Mouse (Mus musculus) erythroblast, embryonic 14.5 days (primary cell): ENCODE data around the gene Cited2. TPM values are rescaled to one million over a fixed set of nuclear protein-coding genes. Genes with fewer than 3 reads are reported as not detected.

Experiments used
- H3K27me3 ChIP-seq: 2 replicates; pipeline ENCODE4 v1.6.1; 2012; ENCODE audit warnings: inconsistent platforms; ENCODE audit not compliant: control insufficient read depth
- H3K36me3 ChIP-seq: 2 replicates; pipeline ENCODE4 v1.6.1; 2012; ENCODE audit warnings: mild to moderate bottlenecking, inconsistent platforms; ENCODE audit not compliant: control insufficient read depth
- H3K4me1 ChIP-seq: 2 replicates; pipeline ENCODE4 v1.6.1; 2012; ENCODE audit warnings: inconsistent platforms; ENCODE audit not compliant: control insufficient read depth
- H3K4me3 ChIP-seq: replicated peaks from 2 replicates; pipeline ENCODE3; 2012; ENCODE audit warnings: moderate library complexity, mild to moderate bottlenecking, inconsistent platforms
- H3K9me3 ChIP-seq: 2 replicates; pipeline ENCODE4 v1.6.1; 2012; ENCODE audit warnings: low read length, inconsistent platforms, mixed read lengths; ENCODE audit not compliant: control insufficient read depth
- GATA1 ChIP-seq: IDR thresholded peaks from 2 replicates; pipeline ENCODE4 v1.6.1; 2012; ENCODE audit warnings: low read length, inconsistent platforms, mixed read lengths
- TAL1 ChIP-seq: IDR thresholded peaks from 3 replicates; pipeline ENCODE4 v1.6.1; 2012; ENCODE audit warnings: low read length, inconsistent platforms, mixed read lengths
- polyA plus RNA-seq: library from polyadenylated mRNA; stranded (reverse); fragments of >175 nt; gene quantifications from 2 replicates; pipeline ENCODE4 v1.2.3, GENCODE M21; 2012

Gene Cited2
- polyA plus RNA-seq, 1 experiment = 3.6 TPM

DNA sequence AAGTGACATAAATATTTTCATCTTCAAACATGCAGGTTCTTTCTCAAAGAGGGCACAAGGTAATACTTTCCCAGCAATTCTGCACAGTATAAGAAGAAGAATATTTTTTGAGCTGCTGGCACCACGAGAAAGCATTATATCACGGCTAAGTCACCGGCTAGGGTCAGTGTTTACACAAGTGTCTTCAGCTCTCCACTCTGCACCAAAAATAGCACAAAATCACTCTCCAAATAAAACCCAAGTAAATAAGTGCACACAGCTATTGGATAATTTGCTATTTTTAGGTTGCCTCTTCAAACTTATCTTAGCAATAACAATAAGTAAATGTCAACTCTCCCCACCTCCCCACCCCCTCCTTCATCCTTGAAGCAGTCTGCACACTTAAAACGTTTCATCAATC, 33.2 kb upstream of the Cited2 start:
- Histone ChIP-seq H3K9me3 (no peaks in the 10 kb centered on the region), H3K4me1 (no peaks in the 10 kb centered on the region), H3K4me3 (no peak overlapping the region), H3K36me3 (no peaks in the 10 kb centered on the region), H3K27me3 (no peaks in the 10 kb centered on the region)
- TF ChIP-seq GATA1 (no peak), TAL1 (no peak)

DNA sequence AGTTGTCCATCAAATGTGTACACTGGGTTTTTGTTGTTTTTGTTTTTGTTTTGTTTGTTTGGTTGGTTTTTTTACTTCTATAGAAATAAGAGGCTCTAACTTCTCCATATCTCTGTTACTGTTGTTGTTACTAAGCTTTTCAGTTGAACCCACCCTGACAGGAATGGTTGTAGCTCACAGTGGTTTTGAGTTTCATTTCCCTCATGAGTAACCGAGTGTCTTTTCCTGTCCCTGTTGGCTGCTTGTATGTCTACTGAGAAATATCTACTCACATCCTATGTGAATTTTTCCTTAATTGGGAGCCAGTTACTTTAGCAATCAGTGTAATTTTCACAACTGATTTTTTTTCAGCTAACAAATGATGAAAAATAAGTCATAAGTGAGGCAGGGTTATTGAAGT, 31.3 kb upstream of the Cited2 start:
- H3K4me1 ChIP-seq = no peaks in the 10 kb centered on the region
- H3K4me3 ChIP-seq = no peak overlapping the region
- no peaks in the 10 kb centered on the region for H3K27me3 ChIP-seq
- TF ChIP-seq TAL1 (no peak), GATA1 (no peak)
- no peaks in the 10 kb centered on the region for H3K36me3 ChIP-seq
- H3K9me3 ChIP-seq = no peaks in the 10 kb centered on the region

DNA sequence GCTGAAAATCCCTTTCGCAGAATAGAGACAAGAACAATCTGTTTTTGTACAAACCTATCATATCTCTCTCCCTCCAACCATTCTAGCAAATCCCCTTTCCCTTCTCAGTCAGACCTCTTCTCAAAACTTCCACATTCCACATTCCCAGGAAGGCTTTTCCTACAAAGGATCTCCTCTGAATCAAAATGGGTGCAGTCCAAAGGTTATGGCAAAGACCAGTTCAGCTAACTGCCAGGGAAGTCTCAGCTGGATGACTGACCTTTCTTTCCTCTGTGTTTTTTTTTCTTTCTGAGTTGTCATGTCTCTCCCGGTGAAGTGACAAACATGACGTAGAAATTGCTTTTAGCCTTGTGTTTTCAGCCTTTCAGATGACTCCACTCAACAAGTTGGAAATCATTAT, 27.2 kb upstream of the Cited2 start:
- no peaks in the 10 kb centered on the region for H3K27me3 ChIP-seq
- no peaks in the 10 kb centered on the region for H3K9me3 ChIP-seq
- no peak overlapping the region for H3K4me3 ChIP-seq
- TF ChIP-seq TAL1 = no peak
- no peak for TF ChIP-seq GATA1
- no peaks in the 10 kb centered on the region for H3K36me3 ChIP-seq
- H3K4me1 ChIP-seq = no peaks in the 10 kb centered on the region

DNA sequence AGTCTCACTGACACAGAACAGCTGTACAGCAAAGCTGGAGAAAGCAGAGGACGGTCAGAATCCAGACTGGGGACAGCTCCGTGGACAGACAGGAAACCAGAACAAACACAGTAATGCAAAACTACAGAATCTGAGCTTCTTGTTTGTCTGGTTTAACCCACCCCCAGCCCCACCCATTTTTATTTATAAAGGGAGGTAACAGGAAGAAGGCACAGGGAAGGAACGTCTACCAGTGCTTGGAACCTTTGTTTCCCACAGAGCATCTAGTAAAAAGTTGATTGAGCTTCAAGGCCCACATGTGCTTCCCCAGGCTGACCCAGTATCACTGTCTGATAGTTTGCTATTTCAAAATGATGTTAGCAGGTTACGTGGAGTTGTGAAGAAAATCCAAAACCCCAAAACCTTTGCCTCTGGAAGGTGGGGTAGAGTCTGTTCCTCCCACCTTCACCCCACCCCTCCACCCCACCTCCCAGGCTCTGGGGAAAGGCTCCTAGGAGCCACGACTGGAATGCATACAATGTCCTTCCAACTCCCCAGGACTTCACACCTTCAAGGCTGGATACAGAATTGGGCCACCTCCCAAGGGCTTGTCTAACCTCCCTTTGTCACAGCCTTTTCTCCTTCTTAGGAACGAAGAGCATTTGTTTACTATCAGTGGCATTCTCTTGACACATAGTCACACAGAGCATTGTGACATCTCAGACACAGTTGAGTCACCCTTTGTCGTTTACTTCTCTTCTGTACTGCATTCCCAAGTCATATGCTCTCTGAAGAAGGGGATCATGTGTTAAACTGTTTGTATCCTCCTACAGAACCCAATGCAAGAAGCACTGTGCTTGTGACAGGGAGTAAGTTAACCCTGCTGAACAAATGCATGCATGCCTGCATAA, 25.4 kb upstream of the Cited2 start:
- H3K36me3 ChIP-seq = no peaks in the 10 kb centered on the region
- no peaks in the 10 kb centered on the region for H3K4me1 ChIP-seq
- TF ChIP-seq GATA1 = no peak
- no peak for TF ChIP-seq TAL1
- no peak overlapping the region for H3K4me3 ChIP-seq
- no peaks in the 10 kb centered on the region for H3K27me3 ChIP-seq
- H3K9me3 ChIP-seq = no peaks in the 10 kb centered on the region

DNA sequence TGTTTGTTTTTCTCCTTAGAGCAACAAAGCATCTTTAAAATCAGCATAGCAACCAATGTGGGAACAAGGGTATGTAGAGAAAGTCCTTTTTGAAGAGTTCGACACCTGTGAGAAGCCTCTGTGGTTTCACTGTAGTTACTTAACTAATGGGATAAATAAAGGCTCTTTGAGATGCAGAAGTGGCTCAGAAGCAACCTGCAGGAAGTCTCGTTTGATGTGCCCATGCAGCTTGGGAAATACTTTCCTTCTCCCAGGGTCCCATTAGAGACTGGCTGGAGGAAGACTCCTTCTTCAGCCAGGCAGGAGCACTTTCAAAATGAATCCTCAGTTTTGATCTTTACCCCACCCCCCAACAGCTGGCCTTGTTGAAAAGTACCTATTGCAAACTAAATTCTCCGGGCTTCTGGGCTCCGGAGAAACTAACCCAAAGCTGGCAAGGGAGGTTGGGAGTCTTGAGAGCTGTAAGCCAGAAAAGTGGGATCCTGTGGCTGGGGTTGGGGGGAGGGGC, 17.5 kb upstream of the Cited2 start:
- no peaks in the 10 kb centered on the region for H3K4me1 ChIP-seq
- H3K27me3 ChIP-seq = no peaks in the 10 kb centered on the region
- no peak overlapping the region for H3K4me3 ChIP-seq
- H3K36me3 ChIP-seq = no peaks in the 10 kb centered on the region
- no peaks in the 10 kb centered on the region for H3K9me3 ChIP-seq
- TF ChIP-seq GATA1 = no peak
- TF ChIP-seq TAL1 = no peak

DNA sequence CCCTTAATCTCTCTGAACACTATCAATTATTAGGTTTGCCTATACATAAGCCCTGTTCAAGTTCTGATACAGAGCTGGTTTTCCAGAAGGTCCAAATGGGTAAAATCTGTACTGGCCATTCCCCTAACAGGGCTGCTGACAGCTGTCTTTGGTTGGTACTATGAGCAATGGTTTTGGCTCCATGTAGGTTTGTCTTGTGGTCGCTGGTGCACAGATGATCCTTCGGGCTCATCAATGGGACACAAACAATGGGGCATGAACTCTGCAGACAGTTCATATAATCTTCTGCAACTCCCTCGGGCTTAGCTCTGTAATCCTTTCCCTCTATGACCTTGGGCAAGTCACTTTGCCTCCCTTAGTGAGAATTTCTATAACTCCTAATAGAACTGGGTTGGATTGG, 12.3 kb upstream of the Cited2 start:
- Histone ChIP-seq H3K9me3 (no peaks in the 10 kb centered on the region), H3K27me3 (no peaks in the 10 kb centered on the region), H3K4me1 (no peaks in the 10 kb centered on the region), H3K4me3 (no peak overlapping the region), H3K36me3 (no peaks in the 10 kb centered on the region)
- no peak for TF ChIP-seq TAL1
- TF ChIP-seq GATA1 = no peak

DNA sequence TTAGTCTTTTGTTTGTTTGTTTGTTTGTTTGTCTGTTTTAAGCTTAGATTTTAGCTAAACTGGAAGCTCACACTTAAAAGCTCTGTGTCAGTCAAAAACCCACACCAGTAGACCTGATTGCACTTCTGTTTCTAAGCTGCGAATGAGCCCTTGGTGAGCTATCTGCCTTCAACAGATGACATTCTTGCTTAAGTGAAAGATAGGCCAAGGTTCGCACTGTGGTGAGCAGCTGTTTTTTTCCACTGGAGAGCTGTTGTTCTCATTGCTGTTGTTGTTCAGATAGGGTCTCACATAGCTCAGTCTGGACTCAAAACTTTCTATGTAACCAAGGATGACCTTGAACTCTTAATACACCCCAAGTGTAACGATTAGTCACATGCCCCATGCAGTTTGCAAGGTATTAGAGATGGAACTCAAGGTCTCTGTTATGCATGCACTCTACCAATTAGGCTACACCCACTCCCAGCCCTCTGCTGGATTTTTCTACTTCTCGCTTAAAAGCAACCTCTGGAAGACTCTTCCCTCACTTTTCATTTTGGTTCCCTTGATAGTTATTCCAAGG, 3.9 kb upstream of the Cited2 start:
- Histone ChIP-seq H3K4me1 (peaks cover 60% of the 10 kb centered on the region), H3K9me3 (no peaks in the 10 kb centered on the region), H3K36me3 (no peaks in the 10 kb centered on the region), H3K27me3 (peaks cover 5% of the 10 kb centered on the region), H3K4me3 (no peak overlapping the region)
- TF ChIP-seq TAL1 (peak; percentile 32; the same call in 1 of the 3 replicates), GATA1 (0 out of 2 replicates have a peak, but pooled peaks have one; percentile 20)

DNA sequence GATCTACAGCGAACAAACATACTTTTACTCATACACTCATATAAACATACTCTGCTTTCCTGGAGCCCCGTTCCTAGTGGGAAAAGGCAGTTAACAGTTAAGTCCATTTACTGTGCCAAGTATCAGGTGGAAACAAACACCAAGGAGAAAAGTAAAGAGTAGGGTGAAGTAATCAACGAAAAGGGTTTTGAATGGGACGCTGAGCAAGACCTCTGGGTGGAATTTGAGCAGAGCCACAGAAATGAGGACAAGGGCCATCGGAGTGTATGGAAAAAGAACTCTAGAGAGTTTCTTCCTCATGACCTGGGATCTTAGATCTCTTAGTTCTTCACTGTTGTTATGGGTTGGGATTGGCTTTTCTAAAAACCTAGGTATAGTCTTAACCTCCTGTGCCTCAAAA, 3.4 kb upstream of the Cited2 start:
- Histone ChIP-seq H3K36me3 (peaks cover 4% of the 10 kb centered on the region), H3K4me3 (no peak overlapping the region), H3K4me1 (peaks cover 65% of the 10 kb centered on the region), H3K9me3 (no peaks in the 10 kb centered on the region), H3K27me3 (peaks cover 10% of the 10 kb centered on the region)
- TF ChIP-seq GATA1 (no peak), TAL1 (no peak)

DNA sequence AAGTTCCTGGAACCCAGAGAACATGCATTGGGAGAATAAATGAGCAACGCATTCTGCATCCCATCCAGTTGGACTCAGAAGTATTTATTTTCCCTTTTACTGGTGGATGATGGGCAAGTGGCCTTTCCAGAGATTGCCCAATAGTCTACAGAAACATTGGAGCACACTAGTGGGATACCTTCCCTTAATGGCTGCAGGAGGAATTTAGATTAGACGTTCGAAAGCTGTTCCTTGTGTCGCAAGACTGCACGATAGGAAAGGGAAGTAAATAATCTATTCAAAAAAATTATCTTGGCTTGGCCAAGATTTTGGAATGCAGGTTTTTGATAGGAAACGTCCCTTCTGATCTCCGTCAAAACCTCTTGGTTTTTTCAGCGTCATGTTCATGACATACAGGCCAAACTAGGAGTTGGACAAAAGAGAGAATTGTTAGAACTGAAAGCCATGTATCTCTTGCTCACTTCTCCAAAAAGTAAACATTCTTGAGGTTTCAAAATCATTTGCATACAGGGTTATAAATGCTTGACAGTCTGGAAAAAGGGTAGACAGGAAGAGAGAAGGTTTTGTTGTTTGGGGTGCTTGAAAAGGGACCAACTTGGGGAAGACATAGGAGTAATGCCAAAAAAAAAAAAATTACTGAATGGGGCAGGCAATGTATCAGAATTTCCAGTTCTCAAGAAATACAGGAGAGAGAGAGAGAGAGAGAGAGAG, 2.0 kb upstream of the Cited2 start:
- Histone ChIP-seq H3K4me3 (peak overlapping the region; percentile 84), H3K36me3 (peaks cover 4% of the 10 kb centered on the region), H3K4me1 (peaks cover 65% of the 10 kb centered on the region), H3K9me3 (no peaks in the 10 kb centered on the region), H3K27me3 (peaks cover 15% of the 10 kb centered on the region)
- TF ChIP-seq TAL1 = no peak
- TF ChIP-seq GATA1 = no peak
